21 mouse cellular contexts compared by ENCODE assay signal in the genomic region with DNA sequence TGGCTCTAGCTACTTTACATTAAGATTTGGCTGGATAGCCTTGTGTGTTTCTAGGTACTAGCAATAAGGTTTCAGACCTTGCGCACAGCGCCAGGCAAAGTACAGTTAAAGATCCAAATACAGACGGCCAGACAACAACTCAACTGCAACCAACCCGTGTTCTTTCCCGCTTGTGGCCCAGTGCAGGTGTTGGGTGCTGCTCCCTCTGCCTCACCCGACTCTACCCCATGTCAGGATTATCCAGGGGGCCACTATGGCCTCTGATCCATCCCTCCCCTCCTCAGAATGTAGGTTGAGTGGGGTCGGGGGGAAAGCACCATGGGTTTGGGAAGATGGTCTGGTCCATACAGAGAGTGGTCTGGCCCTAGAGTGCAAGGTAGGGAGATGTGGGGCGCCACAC. TPM values are rescaled to one million over a fixed set of nuclear protein-coding genes. Genes with fewer than 3 reads are reported as not detected.
DNase-seq lines count a peak whose midpoint lies in the region; ATAC-seq and TF ChIP-seq lines count a peak whose summit lies in the region.
"Had no signal": no experiment of that assay in that cellular context is flagged by ENCODE, and none has a peak within 500 bp of the region (broad histone marks: within the 10 kb centered on the region; RNA-seq: fewer than 3 reads in every experiment).

No protein-coding gene starts in this region.

- peak; percentile 18 for DNase-seq in adrenal gland, adult 2 months
- DNase-seq in adrenal gland, postnatal 25 days, result no peak
- no peak for DNase-seq in forebrain, postnatal 0 days
- DNase-seq in forebrain, embryonic 14.5 days (ENCODE audit: low spot score), result no peak
- no peak for DNase-seq in midbrain, postnatal 0 days (ENCODE audit: low spot score)
- DNase-seq in stomach, postnatal 0 days (ENCODE audit: low spot score), result no peak
- DNase-seq: adrenal gland, postnatal 10 days; B cell, adult 2 months; cerebellum, adult 11-12 months; cerebellum, adult 9-11 months; cerebellum, postnatal 36 days; gastrocnemius, postnatal 10 days; heart, postnatal 4 days had no signal

- no peaks in the 10 kb centered on the region for H3K27me3 ChIP-seq in forebrain, postnatal 0 days (ENCODE audit: insufficient read depth, low read length)
- no peaks in the 10 kb centered on the region for H3K27me3 ChIP-seq in forebrain, embryonic 14.5 days (replicated peaks; ENCODE audit: control insufficient read depth, insufficient read depth, low read length)
- H3K27me3 ChIP-seq in midbrain, embryonic 15.5 days (replicated peaks), result no peaks in the 10 kb centered on the region
- H3K27me3 ChIP-seq in midbrain, postnatal 0 days (ENCODE audit: insufficient read depth, low read length), result no peaks in the 10 kb centered on the region
- H3K27me3 ChIP-seq in stomach, embryonic 14.5 days (ENCODE audit: control insufficient read depth, insufficient read depth, low read length), result no peaks in the 10 kb centered on the region
- no peaks in the 10 kb centered on the region for H3K27me3 ChIP-seq in stomach, postnatal 0 days (ENCODE audit: control insufficient read depth, insufficient read depth, low read length)
- H3K27me3 ChIP-seq: embryonic facial prominence, embryonic 13.5 days; heart, embryonic 12.5 days; hindbrain, embryonic 12.5 days; intestine, embryonic 15.5 days had no signal

- 95% methylated on average over 8 of the region's 8 CpGs for WGBS in forebrain, postnatal 0 days
- 92% methylated on average over 8 of the region's 8 CpGs for WGBS in forebrain, embryonic 14.5 days
- WGBS in midbrain, embryonic 15.5 days, result 97% methylated on average over 8 of the region's 8 CpGs
- WGBS in midbrain, postnatal 0 days, result 94% methylated on average over 8 of the region's 8 CpGs
- WGBS in stomach, embryonic 14.5 days, result 96% methylated on average over 8 of the region's 8 CpGs
- 96% methylated on average over 8 of the region's 8 CpGs for WGBS in stomach, postnatal 0 days

- no peaks in the 10 kb centered on the region for H3K9me3 ChIP-seq in forebrain, postnatal 0 days (ENCODE audit: low read length)
- no peaks in the 10 kb centered on the region for H3K9me3 ChIP-seq in forebrain, embryonic 14.5 days (replicated peaks; ENCODE audit: control insufficient read depth, low read length)
- H3K9me3 ChIP-seq in midbrain, embryonic 15.5 days, result no peaks in the 10 kb centered on the region
- no peaks in the 10 kb centered on the region for H3K9me3 ChIP-seq in midbrain, postnatal 0 days (ENCODE audit: low read length)
- H3K9me3 ChIP-seq in stomach, embryonic 14.5 days (ENCODE audit: control insufficient read depth, low read depth, low read length), result no peaks in the 10 kb centered on the region
- H3K9me3 ChIP-seq in stomach, postnatal 0 days (ENCODE audit: control insufficient read depth, low read length), result no peaks in the 10 kb centered on the region
- H3K9me3 ChIP-seq: embryonic facial prominence, embryonic 13.5 days; heart, embryonic 12.5 days; hindbrain, embryonic 12.5 days; intestine, embryonic 15.5 days had no signal

- H3K36me3 ChIP-seq in forebrain, postnatal 0 days (ENCODE audit: insufficient read depth), result peaks cover 70% of the 10 kb centered on the region
- H3K36me3 ChIP-seq in forebrain, embryonic 14.5 days (ENCODE audit: control insufficient read depth, insufficient read depth, low read length), result peaks cover 38% of the 10 kb centered on the region
- H3K36me3 ChIP-seq in midbrain, embryonic 15.5 days (replicated peaks), result peaks cover 32% of the 10 kb centered on the region
- peaks cover 50% of the 10 kb centered on the region for H3K36me3 ChIP-seq in midbrain, postnatal 0 days (ENCODE audit: insufficient read depth, low read length)
- peaks cover 3% of the 10 kb centered on the region; the same call in 1 of the 2 replicates for H3K36me3 ChIP-seq in stomach, embryonic 14.5 days (ENCODE audit: control insufficient read depth, insufficient read depth, low read length)
- 0 out of 2 replicates have a peak, but pooled peaks cover 2% of the 10 kb centered on the region for H3K36me3 ChIP-seq in stomach, postnatal 0 days (ENCODE audit: control insufficient read depth, insufficient read depth, low read length)
- H3K36me3 ChIP-seq: G1E; intestine, embryonic 15.5 days had no signal

- H3K27ac ChIP-seq in forebrain, postnatal 0 days (ENCODE audit: low read depth, low read length), result no peak overlapping the region
- no peak overlapping the region for H3K27ac ChIP-seq in forebrain, embryonic 14.5 days (ENCODE audit: low read depth, low read length)
- no peak overlapping the region for H3K27ac ChIP-seq in midbrain, embryonic 15.5 days
- H3K27ac ChIP-seq in midbrain, postnatal 0 days (ENCODE audit: low read depth, low read length), result no peak overlapping the region
- H3K27ac ChIP-seq in stomach, embryonic 14.5 days (ENCODE audit: low read length), result no peak overlapping the region
- H3K27ac ChIP-seq in stomach, postnatal 0 days (replicated peaks), result no peak overlapping the region
- H3K27ac ChIP-seq: embryonic facial prominence, embryonic 13.5 days; hindbrain, embryonic 12.5 days; intestine, embryonic 15.5 days had no signal

- no peak for TF ChIP-seq CTCF in forebrain, postnatal 0 days (IDR thresholded peaks at IDR 0.05; ENCODE audit: low read depth)
- TF ChIP-seq CTCF in midbrain, postnatal 0 days (IDR thresholded peaks at IDR 0.05), result no peak
- no peak for TF ChIP-seq CTCF in stomach, postnatal 0 days (IDR thresholded peaks at IDR 0.05; ENCODE audit: low read depth)

- no peaks in the 10 kb centered on the region for H3K4me1 ChIP-seq in forebrain, postnatal 0 days (ENCODE audit: insufficient read depth)
- H3K4me1 ChIP-seq in forebrain, embryonic 14.5 days (ENCODE audit: control insufficient read depth, insufficient read depth, low read length), result no peaks in the 10 kb centered on the region
- no peaks in the 10 kb centered on the region for H3K4me1 ChIP-seq in midbrain, embryonic 15.5 days
- H3K4me1 ChIP-seq in midbrain, postnatal 0 days (ENCODE audit: insufficient read depth, low read length), result no peaks in the 10 kb centered on the region
- H3K4me1 ChIP-seq in stomach, embryonic 14.5 days (ENCODE audit: control insufficient read depth, insufficient read depth, low read length), result no peaks in the 10 kb centered on the region
- H3K4me1 ChIP-seq in stomach, postnatal 0 days (replicated peaks; ENCODE audit: control insufficient read depth, insufficient read depth), result no peaks in the 10 kb centered on the region
- H3K4me1 ChIP-seq: embryonic facial prominence, embryonic 13.5 days; heart, embryonic 12.5 days; hindbrain, embryonic 12.5 days; intestine, embryonic 15.5 days had no signal

- no peak for TF ChIP-seq EP300 in stomach, postnatal 0 days (optimal IDR thresholded peaks at IDR 0.05)

- H3K4me2 ChIP-seq in forebrain, postnatal 0 days (ENCODE audit: low read depth), result no peak overlapping the region
- H3K4me2 ChIP-seq in forebrain, embryonic 14.5 days (ENCODE audit: low read length), result no peak overlapping the region
- H3K4me2 ChIP-seq in midbrain, embryonic 15.5 days, result no peak overlapping the region
- no peak overlapping the region for H3K4me2 ChIP-seq in midbrain, postnatal 0 days (ENCODE audit: low read depth, low read length, poor library complexity, severe bottlenecking)
- no peak overlapping the region for H3K4me2 ChIP-seq in stomach, embryonic 14.5 days (replicated peaks; ENCODE audit: low read depth, low read length)
- no peak overlapping the region for H3K4me2 ChIP-seq in stomach, postnatal 0 days (replicated peaks; ENCODE audit: low read depth)
- H3K4me2 ChIP-seq: embryonic facial prominence, embryonic 13.5 days; heart, embryonic 12.5 days; hindbrain, embryonic 12.5 days; intestine, embryonic 15.5 days had no signal

- peak; percentile 7; the same call in 1 of the 2 replicates for ATAC-seq in forebrain, postnatal 0 days
- no peak for ATAC-seq in forebrain, embryonic 14.5 days
- peak; percentile 49 for ATAC-seq in midbrain, embryonic 15.5 days (replicated peaks)
- ATAC-seq in midbrain, postnatal 0 days (ENCODE audit: low FRiP score), result no peak
- ATAC-seq in stomach, embryonic 14.5 days (ENCODE audit: insufficient number of reproducible peaks, insufficient read depth, low FRiP score, low read depth), result 0 out of 2 replicates have a peak, but pooled peaks have one; percentile 33
- no peak for ATAC-seq in stomach, postnatal 0 days (ENCODE audit: low FRiP score, low TSS enrichment)
- ATAC-seq: CD4-positive, CD25-positive, alpha-beta regulatory T cell, adult 4 months; intestine, embryonic 15.5 days had no signal

- no peak overlapping the region for H3K9ac ChIP-seq in forebrain, postnatal 0 days
- no peak overlapping the region for H3K9ac ChIP-seq in forebrain, embryonic 14.5 days (ENCODE audit: low read length)
- H3K9ac ChIP-seq in midbrain, embryonic 15.5 days, result no peak overlapping the region
- no peak overlapping the region for H3K9ac ChIP-seq in midbrain, postnatal 0 days (replicated peaks; ENCODE audit: low read length, poor library complexity, severe bottlenecking)
- H3K9ac ChIP-seq in stomach, embryonic 14.5 days (replicated peaks; ENCODE audit: low read depth, low read length), result no peak overlapping the region
- H3K9ac ChIP-seq in stomach, postnatal 0 days (ENCODE audit: low read length), result no peak overlapping the region
- H3K9ac ChIP-seq: embryonic facial prominence, embryonic 13.5 days; heart, embryonic 12.5 days; hindbrain, embryonic 12.5 days; intestine, embryonic 15.5 days had no signal

- no peak overlapping the region for H3K4me3 ChIP-seq in forebrain, postnatal 0 days (ENCODE audit: low read depth, low read length)
- no peak overlapping the region for H3K4me3 ChIP-seq in forebrain, embryonic 14.5 days (ENCODE audit: low read depth, low read length)
- no peak overlapping the region for H3K4me3 ChIP-seq in midbrain, embryonic 15.5 days
- H3K4me3 ChIP-seq in midbrain, postnatal 0 days (ENCODE audit: low read depth, low read length), result no peak overlapping the region
- no peak overlapping the region for H3K4me3 ChIP-seq in stomach, embryonic 14.5 days (ENCODE audit: low read depth, low read length)
- H3K4me3 ChIP-seq in stomach, postnatal 0 days (ENCODE audit: low read depth, low read length), result no peak overlapping the region
- H3K4me3 ChIP-seq: embryonic facial prominence, embryonic 13.5 days; heart, embryonic 12.5 days; hindbrain, embryonic 12.5 days; intestine, embryonic 15.5 days had no signal

RNA-seq across cellular contexts. Expression of a gene that starts 24.3 kb away (rescaled TPM):
- 1 to 10 TPM; 5.2 to 8.3 TPM for total RNA-seq in adrenal gland, adult 2 months (2021)
- polyA plus RNA-seq in adrenal gland, adult 2 months (2012; rRNA removed), result 0.88 and 0.90 TPM in 2 replicates
- 4.0 and 6.1 TPM in 2 replicates for total RNA-seq in adrenal gland, postnatal 25 days (2021)
- total RNA-seq in forebrain, postnatal 0 days (2014; rRNA removed), result 210 and 226 TPM in 2 replicates
- polyA plus RNA-seq in forebrain, postnatal 0 days (2015; fragmentation: Nextera tagmentation; extraction: Ambion mirVana), result 114 and 133 TPM in 2 replicates
- 88.6 and 107 TPM in 2 replicates for polyA plus RNA-seq in forebrain, embryonic 14.5 days (2014; fragmentation: Nextera tagmentation; extraction: Ambion mirVana)
- 156 and 169 TPM in 2 replicates for polyA plus RNA-seq in midbrain, embryonic 15.5 days (2015; fragmentation: Nextera tagmentation; extraction: Ambion mirVana)
- total RNA-seq in midbrain, postnatal 0 days (2014; rRNA removed), result 235 and 257 TPM in 2 replicates
- 157 and 158 TPM in 2 replicates for polyA plus RNA-seq in midbrain, postnatal 0 days (2015; fragmentation: Nextera tagmentation; extraction: Ambion mirVana)
- polyA plus RNA-seq in stomach, embryonic 14.5 days (2014; fragmentation: Nextera tagmentation; extraction: Ambion mirVana), result 7.9 and 8.0 TPM in 2 replicates
- 2.0 and 2.9 TPM in 2 replicates for polyA plus RNA-seq in stomach, postnatal 0 days (2015; fragmentation: Nextera tagmentation; extraction: Ambion mirVana)
- polyA plus RNA-seq: G1E had no signal

Comparison
In these comparisons a context has a peak if more than half of its experiments do, and no peak if none do; other contexts are left out.
1. ATAC-seq: peak in forebrain, postnatal 0 days (single experiment), midbrain, embryonic 15.5 days (single experiment) and stomach, embryonic 14.5 days (single experiment); none in forebrain, embryonic 14.5 days (single experiment), midbrain, postnatal 0 days (single experiment) and stomach, postnatal 0 days (single experiment).